Mouse (Mus musculus): ENCODE results near the gene Def6.
A peak's percentile ranks its signal among the peaks of the same experiment; 100 is the strongest.

Gene Def6

GRCm38 (mm10) chr17:28207591-28208313, at the start of gene Def6:
Gene Def6, plus strand, starts transcription at chr17:28207778.
- peak; percentile 87 for DNase-seq

GRCm38 (mm10) chr17:28160361-28160760, 47.2 kb upstream of the Def6 start:
- peak; percentile 58 for DNase-seq

GRCm38 (mm10) chr17:28161310-28161881, 46.2 kb upstream of the Def6 start:
- DNase-seq, result peak; percentile 32

DNA sequence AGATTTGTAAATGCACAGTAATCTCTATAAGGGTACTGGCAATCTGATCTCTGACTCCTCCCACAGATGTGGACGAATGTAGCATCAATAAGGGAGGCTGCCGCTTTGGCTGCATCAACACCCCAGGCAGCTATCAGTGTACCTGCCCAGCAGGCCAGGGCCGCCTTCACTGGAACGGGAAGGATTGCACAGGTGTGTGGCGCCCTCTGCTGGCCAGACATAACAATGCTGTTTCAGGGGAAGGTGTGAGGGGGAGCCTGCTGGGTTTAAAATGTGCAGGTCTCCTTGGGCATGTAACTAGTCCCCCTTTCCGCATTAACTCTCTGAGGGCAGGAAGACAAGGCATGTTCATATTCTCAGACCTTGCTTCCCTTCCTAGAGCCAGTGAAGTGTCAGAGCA, 43.9 kb upstream of the Def6 start:
- DNase-seq, result peak; percentile 84

DNA sequence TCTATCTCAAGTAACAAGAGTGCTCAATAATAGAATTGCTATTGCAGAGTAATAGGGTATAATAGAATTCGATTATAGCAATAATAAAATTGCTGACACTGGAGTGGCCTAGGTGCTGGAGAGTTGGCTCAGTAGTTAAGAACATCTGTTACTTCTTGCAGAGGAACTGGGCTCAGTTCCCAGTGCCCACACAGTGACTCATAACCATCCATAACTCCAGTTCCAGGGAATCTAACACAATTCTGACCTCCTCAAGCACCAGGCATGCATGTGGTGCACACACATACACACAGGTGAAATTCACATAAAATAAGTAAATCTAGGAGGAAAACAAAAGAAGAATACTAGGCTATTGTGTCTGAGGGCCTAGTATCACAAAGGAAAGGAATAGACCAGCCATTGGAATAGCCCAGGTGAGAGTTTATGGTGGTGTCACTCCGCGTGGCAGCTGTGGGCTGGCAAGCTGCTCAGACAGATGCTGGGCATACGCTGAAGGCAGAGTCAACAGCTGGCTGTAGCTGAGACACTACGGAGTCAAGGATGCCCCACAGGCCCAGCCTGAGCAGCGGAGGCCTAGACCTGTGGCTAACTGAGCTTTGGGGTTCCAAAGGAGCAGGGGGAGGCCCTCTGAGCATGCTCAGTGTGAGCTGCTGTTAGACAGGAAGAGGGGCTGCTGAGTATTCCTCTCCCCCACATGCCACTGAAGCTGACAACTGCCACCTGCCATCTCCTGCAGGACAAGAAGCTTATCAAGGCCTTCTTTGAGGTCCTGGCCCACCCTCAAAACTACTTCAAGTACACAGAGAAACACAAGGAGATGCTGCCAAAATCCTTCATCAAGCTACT, 36.9 kb upstream of the Def6 start:
- DNase-seq, result no peak

DNA sequence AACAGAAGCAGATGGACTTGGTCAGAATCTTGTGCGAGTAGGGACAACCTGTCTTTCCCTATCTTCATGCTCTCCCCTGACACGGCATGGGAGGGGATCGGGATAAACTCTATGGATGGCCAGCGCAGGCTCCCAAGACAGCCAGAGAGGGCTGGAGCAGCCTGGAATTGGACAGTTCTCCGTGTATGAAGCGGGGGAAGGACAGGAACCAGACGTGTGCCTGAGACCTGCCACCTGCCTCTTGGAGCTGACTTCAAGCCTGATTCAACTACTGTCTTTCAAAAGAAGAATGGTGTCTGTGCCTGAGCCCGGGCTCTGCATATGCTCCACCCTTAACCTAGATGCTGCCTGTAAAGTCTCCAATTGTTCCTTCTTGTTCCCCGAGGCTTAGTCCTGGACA, 34.9 kb upstream of the Def6 start:
- no peak for DNase-seq

GRCm38 (mm10) chr17:28176775-28177539, 30.6 kb upstream of the Def6 start, which contains the start of gene Zfp523:
Gene Zfp523, plus strand, starts transcription at chr17:28177129.
- peak; percentile 96 for DNase-seq

DNA sequence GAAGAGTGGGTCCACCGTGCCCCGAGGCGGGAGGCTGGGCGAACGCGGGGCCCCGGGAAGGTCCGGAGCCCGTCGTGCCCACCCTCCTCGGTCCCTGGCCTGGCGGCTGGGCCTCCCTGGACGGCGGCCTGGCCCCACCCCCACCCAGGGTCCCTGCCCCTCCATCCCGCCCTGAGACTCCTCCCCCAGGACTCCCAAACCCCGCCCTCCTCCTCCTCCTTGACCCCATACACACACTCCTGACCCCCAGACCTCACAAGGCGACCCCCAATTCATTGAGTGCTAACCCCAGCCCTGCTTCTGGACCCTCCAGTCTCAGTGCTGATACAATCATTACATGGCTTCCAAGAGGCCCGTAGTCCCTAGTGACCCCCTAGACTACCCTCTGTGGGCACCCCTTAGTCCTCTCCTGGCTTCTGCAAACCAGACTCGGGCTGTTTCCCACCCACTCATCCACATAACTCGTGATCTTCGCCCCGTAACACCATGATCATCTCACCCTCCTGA, 30.0 kb upstream of the Def6 start:
- DNase-seq, result peak; percentile 85

DNA sequence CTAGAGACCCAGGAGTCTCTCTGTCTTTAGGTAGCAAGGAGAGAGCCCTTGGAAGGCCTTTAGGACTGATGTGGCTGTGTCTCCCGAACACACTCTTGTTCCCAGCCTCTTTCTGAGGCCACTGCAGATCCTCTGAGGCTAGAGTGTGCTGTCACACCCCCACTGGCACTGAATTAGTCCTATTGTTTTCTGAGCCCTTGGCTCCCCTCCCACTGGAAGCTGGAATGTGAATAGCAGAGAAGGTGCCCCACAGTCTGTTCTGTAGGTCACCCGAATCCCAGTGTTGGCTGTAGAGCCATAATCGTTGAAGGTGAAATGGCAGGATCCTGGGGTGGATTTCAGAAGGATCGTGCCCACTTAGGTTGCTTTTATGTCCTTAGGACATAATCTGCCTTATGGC, 27.2 kb upstream of the Def6 start:
- no peak for DNase-seq

- DNase-seq, result no peak
Observed at GRCm38 (mm10) chr17:28180783-28181544, 26.6 kb upstream of the Def6 start.

GRCm38 (mm10) chr17:28184971-28185638, 22.5 kb upstream of the Def6 start:
- no peak for DNase-seq

- no peak for DNase-seq
Observed at GRCm38 (mm10) chr17:28188313-28188712, 19.3 kb upstream of the Def6 start.

- DNase-seq, result no peak
Observed at GRCm38 (mm10) chr17:28192754-28193153, 14.8 kb upstream of the Def6 start.

GRCm38 (mm10) chr17:28193559-28193958, 14.0 kb upstream of the Def6 start:
- DNase-seq, result no peak

- DNase-seq, result no peak
Observed at GRCm38 (mm10) chr17:28195033-28195432, 12.5 kb upstream of the Def6 start.

- DNase-seq, result no peak
Observed at GRCm38 (mm10) chr17:28197646-28198045, 9.9 kb upstream of the Def6 start.

DNA sequence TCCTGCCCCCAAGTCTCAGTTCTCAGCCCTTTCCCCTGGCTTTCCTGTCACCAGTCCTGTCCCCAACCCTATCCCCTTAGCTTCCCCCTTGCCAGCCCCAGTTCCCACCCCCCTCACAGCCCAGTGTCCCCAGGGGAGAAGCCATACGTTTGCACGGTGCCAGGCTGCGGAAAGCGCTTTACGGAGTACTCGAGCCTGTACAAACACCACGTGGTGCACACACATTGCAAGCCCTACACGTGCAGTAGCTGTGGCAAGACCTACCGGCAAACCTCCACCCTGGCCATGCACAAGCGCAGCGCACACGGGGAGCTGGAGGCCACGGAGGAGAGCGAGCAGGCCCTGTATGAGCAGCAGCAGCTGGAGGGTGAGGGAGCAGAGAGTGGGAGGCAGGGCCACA, 5.6 kb upstream of the Def6 start:
- DNase-seq, result no peak

DNA sequence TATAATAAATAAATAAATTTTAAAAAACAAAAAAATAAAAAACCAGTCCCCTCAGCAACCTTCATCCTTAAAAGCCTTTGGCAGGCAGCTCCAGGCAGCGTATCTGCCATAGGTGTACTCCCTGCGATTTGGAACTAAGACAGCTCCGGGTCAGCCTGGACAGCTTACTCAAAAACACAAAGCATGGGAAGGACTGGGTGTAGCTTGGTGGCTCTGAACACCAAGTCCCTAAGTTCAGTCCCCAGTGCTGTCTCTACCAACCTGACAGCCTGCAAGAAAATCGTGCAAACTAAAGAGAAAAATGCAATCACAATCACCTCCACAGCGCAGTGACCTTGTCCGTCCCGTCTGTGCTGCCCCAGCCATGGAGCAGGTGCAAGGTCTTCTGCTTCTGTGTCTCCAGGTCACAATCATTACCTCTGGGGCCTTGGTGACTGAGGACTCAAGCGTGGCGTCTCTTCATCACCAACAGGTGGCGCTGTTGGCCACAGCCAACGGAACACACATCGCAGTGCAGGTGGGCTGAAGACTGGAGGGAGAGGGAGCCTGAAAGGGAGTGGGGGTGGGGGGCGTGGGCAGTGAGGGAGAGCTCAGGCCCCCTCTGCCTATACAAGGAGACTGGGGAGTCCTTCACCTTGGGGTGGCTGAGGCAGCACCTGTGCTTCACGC, 3.4 kb upstream of the Def6 start:
- peak; percentile 74 for DNase-seq

GRCm38 (mm10) chr17:28205443-28205842, 2.1 kb upstream of the Def6 start:
- DNase-seq, result no peak

DNA sequence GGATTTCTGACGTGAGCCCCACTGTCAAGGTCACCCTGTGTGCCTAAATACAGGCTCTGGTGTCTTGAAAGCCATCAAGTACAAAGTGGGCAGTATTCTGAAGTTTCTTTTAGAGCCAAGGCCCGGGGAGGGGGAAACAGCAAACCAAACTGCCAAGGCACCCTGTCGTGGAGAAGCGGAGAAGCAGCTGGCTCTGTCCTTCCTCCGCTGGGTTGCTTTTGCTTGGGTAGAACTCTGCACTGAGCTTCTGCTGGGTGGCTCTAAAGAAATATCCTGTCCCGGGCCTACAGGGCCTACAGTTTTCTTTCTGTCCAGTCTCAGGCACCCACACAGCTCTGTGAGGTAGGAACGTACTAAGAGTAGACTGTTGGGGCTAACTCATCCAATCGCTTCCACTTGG, 486 bp upstream of the Def6 start:
- no peak for DNase-seq

- DNase-seq, result no peak
Observed at GRCm38 (mm10) chr17:28208314-28208612, 685 bp downstream of the Def6 start.

All from embryo, embryonic 11 days (tissue).